Mouse (Mus musculus) embryonic facial prominence, embryonic 12.5 days (tissue): Measurements from ENCODE around the gene Rph3a. TPM values are rescaled to one million over a fixed set of nuclear protein-coding genes. Genes with fewer than 3 reads are reported as not detected.
"Not testable (repeated sequence)": the region's sequence is repeated elsewhere in the genome, so short reads cannot be mapped to it uniquely, and the experiment has no call there.

Experiments
- ATAC-seq: fragments of 200-750 bp; cut with Nextera tagmentation; 2 replicates; pipeline ENCODE4 v1.8.0; 2017; ENCODE audit not compliant: insufficient number of reproducible peaks, insufficient read depth, low FRiP score, low TSS enrichment
- H3K27ac ChIP-seq: fragments of 300-500 bp; sonication (generic); 2 replicates; pipeline ENCODE4 v1.5.1; 2016; ENCODE audit warnings: mild to moderate bottlenecking
- H3K27me3 ChIP-seq: fragments of 300-500 bp; sonication (generic); 2 replicates; pipeline ENCODE4 v1.6.1; 2016; ENCODE audit warnings: mild to moderate bottlenecking, moderate library complexity
- H3K36me3 ChIP-seq: fragments of 300-500 bp; sonication (generic); 2 replicates; pipeline ENCODE4 v1.6.1; 2016; ENCODE audit warnings: mild to moderate bottlenecking
- H3K4me1 ChIP-seq: fragments of 300-500 bp; sonication (generic); 2 replicates; pipeline ENCODE4 v1.6.1; 2016
- H3K4me2 ChIP-seq: fragments of 300-500 bp; sonication (generic); replicated peaks from 2 replicates; pipeline ENCODE4 v1.6.1; 2016; ENCODE audit warnings: mild to moderate bottlenecking, moderate library complexity
- H3K4me3 ChIP-seq: fragments of 300-500 bp; sonication (generic); 2 replicates; pipeline ENCODE4 v1.5.1; 2016; ENCODE audit warnings: mild to moderate bottlenecking
- H3K9ac ChIP-seq: fragments of 300-500 bp; sonication (generic); 2 replicates; pipeline ENCODE4 v1.6.1; 2016; ENCODE audit warnings: mild to moderate bottlenecking, moderate library complexity
- H3K9me3 ChIP-seq: fragments of 300-500 bp; sonication (generic); 2 replicates; pipeline ENCODE4 v1.6.1; 2016; ENCODE audit warnings: mild to moderate bottlenecking, moderate library complexity
- WGBS: fragments of 180-500 bp; shearing (Covaris S2); methylation state at CpG from one replicate; pipeline ENCODE4 v1.1.7; 2016; 5-methylcytosine and 5-hydroxymethylcytosine counted together
- polyA plus RNA-seq: library from polyadenylated mRNA; unstranded; fragments of >200 nt; fragmentation: Nextera tagmentation; extraction: Ambion mirVana; gene quantifications from 2 replicates; pipeline ENCODE4 v1.2.1, GENCODE M21; 2016

Rph3a gene
- polyA plus RNA-seq, 1 experiment from 2014 or later = 0.27 TPM

DNA sequence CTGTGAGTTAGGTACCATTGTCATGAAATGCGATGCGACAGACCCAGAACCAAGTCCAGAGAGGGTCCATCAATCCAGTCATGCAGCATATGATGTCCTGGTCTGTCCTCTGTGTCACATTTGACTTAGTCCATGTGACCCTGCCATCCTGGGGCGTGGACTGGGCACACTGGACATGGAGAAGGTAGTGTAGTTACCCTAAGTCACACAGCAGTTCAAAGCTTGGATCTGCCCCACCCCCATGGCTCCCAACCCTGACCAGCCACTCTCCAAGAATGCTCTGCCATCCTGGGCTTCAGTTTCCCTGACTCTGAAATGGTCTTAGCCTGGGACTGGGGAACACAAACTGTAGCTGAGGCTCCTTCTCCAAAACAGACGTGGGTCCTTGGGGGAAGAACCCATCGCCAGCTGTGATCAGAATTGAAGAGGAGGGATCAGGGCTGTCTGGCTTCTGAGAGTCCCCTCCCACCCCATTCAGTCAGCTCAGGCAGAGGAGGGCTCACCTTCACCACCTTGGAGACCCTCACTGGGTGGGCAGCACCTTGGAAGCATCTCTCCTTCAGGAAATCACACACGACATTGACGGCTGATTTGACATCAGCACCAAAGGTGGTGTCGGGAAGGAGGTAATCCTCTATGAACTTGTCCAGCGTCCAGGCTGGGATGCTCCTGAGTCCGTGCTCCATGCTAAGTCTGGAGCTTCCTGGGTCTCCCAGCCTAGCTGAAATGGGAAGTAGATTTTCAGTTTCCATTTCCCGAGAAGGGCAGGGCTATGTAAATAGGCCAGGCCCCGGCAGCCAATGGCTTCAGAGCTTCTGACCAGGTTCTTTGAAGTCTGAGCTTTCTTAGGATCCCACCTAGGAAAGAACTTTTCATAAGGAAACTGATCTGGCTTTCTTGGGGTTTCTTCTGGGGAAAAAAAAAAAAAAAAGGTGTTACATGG, 102.8 kb downstream of the Rph3a start, which contains the start of gene Oas1a:
Gene Oas1a (minus strand): TSS at position 731 of the 943 bp plus-strand sequence.
- not testable (repeated sequence) for H3K4me2 ChIP-seq, H3K9ac ChIP-seq, ATAC-seq, H3K9me3 ChIP-seq, H3K27ac ChIP-seq, H3K4me1 ChIP-seq, H3K36me3 ChIP-seq, H3K4me3 ChIP-seq, H3K27me3 ChIP-seq
- WGBS = 32% methylated on average over 9 of the region's 12 CpGs

GRCm38 (mm10) chr5:120902056-120902455, 107.8 kb downstream of the Rph3a start:
- Histone ChIP-seq H3K9me3 (no peaks in the 10 kb centered on the region), H3K9ac (no peak overlapping the region), H3K4me2 (no peak overlapping the region), H3K4me1 (no peaks in the 10 kb centered on the region), H3K27ac (no peak overlapping the region), H3K4me3 (no peak overlapping the region), H3K27me3 (no peaks in the 10 kb centered on the region), H3K36me3 (no peaks in the 10 kb centered on the region)
- 91% methylated on average over 5 of the region's 5 CpGs for WGBS
- ATAC-seq = no peak

DNA sequence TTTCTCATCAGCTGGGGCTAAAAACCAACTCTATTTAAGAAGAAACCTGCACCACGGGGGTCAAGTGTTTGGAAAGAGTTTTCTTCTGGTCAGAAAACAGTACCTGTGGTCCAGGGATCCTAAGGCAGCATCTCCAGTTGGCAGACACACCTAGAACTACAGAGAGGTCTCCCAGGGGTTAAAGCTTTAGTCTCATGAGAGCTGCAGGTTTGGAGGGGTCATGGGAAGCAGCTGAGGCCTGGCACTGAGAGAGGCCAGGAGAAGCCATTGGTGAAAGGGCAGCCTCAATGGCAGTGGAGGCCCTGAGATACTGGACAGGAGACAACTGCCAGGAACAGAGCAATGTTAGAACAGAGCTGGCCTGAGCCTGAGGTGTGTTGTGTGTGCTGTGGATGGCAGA, 109.2 kb downstream of the Rph3a start:
- Histone ChIP-seq H3K9me3 (no peaks in the 10 kb centered on the region), H3K4me1 (no peaks in the 10 kb centered on the region), H3K9ac (no peak overlapping the region), H3K36me3 (no peaks in the 10 kb centered on the region), H3K4me3 (no peak overlapping the region), H3K27me3 (no peaks in the 10 kb centered on the region), H3K27ac (no peak overlapping the region), H3K4me2 (no peak overlapping the region)
- WGBS = 68% methylated on average over 1 of the region's 1 CpGs
- no peak for ATAC-seq

DNA sequence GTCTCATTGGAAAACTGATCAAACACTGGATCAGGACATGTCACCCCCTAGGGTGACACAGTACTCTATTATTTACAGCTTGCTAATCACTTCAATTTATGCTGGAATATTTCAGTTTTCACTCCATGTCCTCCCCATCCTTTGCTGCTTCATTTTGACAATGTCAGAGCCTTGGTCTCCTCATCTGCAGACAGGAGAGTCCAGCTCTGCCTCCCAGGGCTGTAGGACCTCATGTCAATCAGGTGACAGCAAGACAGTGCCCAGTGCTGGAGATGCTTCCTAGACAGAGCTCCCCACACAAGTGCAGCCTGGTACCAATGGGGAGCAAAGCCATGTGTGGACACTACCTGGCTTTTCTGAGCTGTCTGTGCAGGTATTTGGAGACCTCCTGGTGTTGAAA, 111.2 kb downstream of the Rph3a start:
- Histone ChIP-seq H3K9me3 (no peaks in the 10 kb centered on the region), H3K27ac (no peak overlapping the region), H3K36me3 (no peaks in the 10 kb centered on the region), H3K4me2 (no peak overlapping the region), H3K4me1 (no peaks in the 10 kb centered on the region), H3K27me3 (no peaks in the 10 kb centered on the region), H3K9ac (no peak overlapping the region), H3K4me3 (no peak overlapping the region)
- no peak for ATAC-seq

- no peak overlapping the region for H3K9ac ChIP-seq
- 91% methylated on average over 6 of the region's 6 CpGs for WGBS
These were observed 111.6 kb downstream of the Rph3a start for GRCm38 (mm10) chr5:120898307-120898706.

DNA sequence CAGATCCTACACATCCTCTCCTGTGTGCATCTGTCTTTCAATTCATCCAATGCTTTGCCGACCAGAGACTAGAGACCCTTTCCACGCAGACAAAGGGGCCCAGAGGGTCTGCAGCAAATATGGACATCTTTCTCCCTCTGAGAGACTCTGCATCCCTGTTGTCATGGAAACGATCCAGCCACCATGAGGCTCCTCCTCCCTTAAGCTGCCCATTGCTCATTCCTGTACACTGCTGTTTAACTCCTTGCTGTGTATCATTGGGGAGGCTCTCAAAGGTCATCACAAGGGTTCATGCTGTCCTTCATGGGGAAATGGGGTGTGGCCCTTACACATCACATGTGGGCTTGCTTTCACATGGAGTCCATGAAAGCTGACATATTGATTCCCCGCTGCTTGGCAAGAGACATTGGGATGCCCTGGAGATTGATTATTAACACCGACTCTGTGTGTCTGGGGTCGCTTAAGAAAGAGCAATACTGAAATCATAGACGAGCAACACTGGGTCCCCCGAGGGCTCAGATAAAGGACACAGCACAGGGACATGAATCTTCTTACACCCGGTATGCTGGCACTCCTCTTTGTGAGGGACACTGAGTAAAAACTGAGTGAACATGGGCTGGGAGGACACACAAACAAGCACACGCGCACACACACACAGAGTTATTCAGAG, 114.5 kb downstream of the Rph3a start:
- Histone ChIP-seq H3K9ac (no peak overlapping the region), H3K4me2 (no peak overlapping the region), H3K36me3 (no peaks in the 10 kb centered on the region), H3K4me3 (no peak overlapping the region), H3K4me1 (no peaks in the 10 kb centered on the region), H3K9me3 (no peaks in the 10 kb centered on the region), H3K27ac (no peak overlapping the region), H3K27me3 (no peaks in the 10 kb centered on the region)
- 84% methylated on average over 11 of the region's 11 CpGs for WGBS
- no peak for ATAC-seq

More at GRCm38 (mm10) chr5:120898307-120898706, 111.6 kb downstream of the Rph3a start:
- no peaks in the 10 kb centered on the region for H3K9me3 ChIP-seq
- H3K27me3 ChIP-seq = no peaks in the 10 kb centered on the region
- no peak overlapping the region for H3K27ac ChIP-seq
- no peak overlapping the region for H3K4me3 ChIP-seq
- no peaks in the 10 kb centered on the region for H3K36me3 ChIP-seq
- H3K4me1 ChIP-seq = no peaks in the 10 kb centered on the region
- H3K4me2 ChIP-seq = no peak overlapping the region
- ATAC-seq = no peak

DNA sequence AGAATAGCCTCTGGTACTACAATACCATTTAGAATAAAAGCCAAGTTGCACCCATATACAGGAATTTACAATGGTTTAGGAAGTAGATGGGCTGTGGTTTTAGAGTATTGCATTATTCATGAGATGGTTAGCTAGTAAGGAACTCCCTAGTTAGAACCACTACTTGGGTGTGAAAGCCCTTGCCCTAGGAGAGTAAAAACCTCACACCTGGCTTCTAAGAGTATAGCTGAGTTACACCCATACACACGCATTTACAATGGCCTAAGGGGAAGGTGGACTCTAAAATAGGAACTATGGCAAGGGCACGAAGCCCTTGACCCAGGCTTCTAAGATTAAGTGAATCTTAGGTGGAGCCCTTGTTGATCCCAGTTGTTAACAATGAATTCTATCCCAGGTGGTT, 115.2 kb downstream of the Rph3a start:
- not testable (repeated sequence) for H3K4me2 ChIP-seq, H3K27me3 ChIP-seq, H3K9me3 ChIP-seq, H3K27ac ChIP-seq, H3K4me3 ChIP-seq, H3K36me3 ChIP-seq, ATAC-seq, H3K4me1 ChIP-seq, H3K9ac ChIP-seq
- WGBS = 76% methylated on average over 2 of the region's 2 CpGs

DNA sequence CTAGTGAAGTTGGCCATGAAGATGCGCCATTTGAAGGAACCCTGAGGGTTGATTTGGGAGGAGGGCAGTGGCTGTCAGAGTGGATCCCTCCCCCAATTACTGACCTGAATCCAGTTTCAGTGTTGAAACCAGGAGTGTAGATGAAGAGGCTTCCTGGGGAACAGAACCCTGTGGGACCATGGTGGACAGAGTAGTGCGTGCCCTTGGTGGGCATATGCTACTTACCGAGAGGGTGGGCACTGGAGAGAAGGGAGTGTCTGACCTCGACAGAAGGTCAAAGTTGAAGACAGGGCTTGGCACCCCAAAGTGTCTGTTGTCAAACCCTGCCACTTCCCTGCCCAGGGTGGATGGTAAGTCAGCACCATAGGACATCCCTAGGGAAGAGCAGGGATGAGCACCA, 116.0 kb downstream of the Rph3a start:
- WGBS = 93% methylated on average over 4 of the region's 4 CpGs

GRCm38 (mm10) chr5:120892243-120892660, 117.6 kb downstream of the Rph3a start:
- H3K27ac ChIP-seq = no peak overlapping the region
- ATAC-seq = no peak
- no peak overlapping the region for H3K9ac ChIP-seq
- no peaks in the 10 kb centered on the region for H3K27me3 ChIP-seq
- WGBS = 27% methylated on average over 2 of the region's 2 CpGs
- H3K9me3 ChIP-seq = no peaks in the 10 kb centered on the region
- H3K4me2 ChIP-seq = no peak overlapping the region
- H3K4me1 ChIP-seq = no peaks in the 10 kb centered on the region
- H3K36me3 ChIP-seq = no peaks in the 10 kb centered on the region
- H3K4me3 ChIP-seq = no peak overlapping the region

More for the DNA sequence above, 116.0 kb downstream of the Rph3a start:
- not testable (repeated sequence) for H3K36me3 ChIP-seq, H3K27me3 ChIP-seq, H3K9me3 ChIP-seq, ATAC-seq, H3K4me3 ChIP-seq, H3K4me1 ChIP-seq, H3K4me2 ChIP-seq, H3K27ac ChIP-seq, H3K9ac ChIP-seq

DNA sequence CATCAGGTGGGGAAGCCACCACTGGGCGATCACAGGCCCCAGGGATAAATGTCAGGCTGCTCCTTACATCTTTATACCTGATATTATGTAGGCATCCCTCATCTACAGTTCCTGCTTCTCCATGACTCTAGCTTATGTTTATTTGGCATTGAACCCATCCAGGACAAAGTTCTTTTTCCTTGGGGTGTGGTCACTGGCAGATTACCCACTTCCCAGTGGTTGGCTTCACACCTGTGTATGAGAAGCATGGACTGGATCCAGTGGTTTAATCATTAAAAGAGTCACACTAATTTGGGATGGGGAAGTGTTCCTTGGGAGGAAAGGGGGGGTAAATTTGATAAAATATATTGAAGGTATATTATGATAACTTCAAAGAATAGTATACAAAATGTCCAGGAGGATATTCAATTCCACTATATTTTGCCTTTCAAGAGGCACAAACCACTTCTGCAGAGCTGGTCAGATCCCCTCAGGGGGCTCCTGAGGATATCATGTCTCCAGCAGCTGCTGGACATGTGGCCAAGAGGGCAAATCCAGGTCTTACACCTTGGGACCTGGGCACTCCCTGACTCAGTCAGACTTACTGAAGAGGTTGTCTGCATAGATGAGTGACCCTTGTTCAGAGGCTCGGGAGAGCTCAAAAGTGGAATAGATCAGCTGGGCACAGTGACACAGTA, 118.2 kb downstream of the Rph3a start:
- not testable (repeated sequence) for H3K9me3 ChIP-seq, H3K27ac ChIP-seq, H3K9ac ChIP-seq, H3K36me3 ChIP-seq, H3K4me3 ChIP-seq, H3K4me1 ChIP-seq, ATAC-seq, H3K27me3 ChIP-seq, H3K4me2 ChIP-seq
- 63% methylated on average over 2 of the region's 2 CpGs for WGBS

GRCm38 (mm10) chr5:120890991-120891390, 118.9 kb downstream of the Rph3a start:
- no peaks in the 10 kb centered on the region for H3K27me3 ChIP-seq
- H3K27ac ChIP-seq = no peak overlapping the region
- ATAC-seq = no peak
- H3K9ac ChIP-seq = no peak overlapping the region
- H3K36me3 ChIP-seq = no peaks in the 10 kb centered on the region
- no peak overlapping the region for H3K4me2 ChIP-seq
- no peak overlapping the region for H3K4me3 ChIP-seq
- WGBS = 56% methylated on average over 3 of the region's 3 CpGs
- no peaks in the 10 kb centered on the region for H3K9me3 ChIP-seq
- H3K4me1 ChIP-seq = no peaks in the 10 kb centered on the region
